ENCODE assay signal across 8 mouse cellular contexts in genomic region chr4:154236893-154237292, GRCm38 (mm10).
DNase-seq lines count a peak whose midpoint lies in the region; ATAC-seq lines count a peak whose summit lies in the region.

No protein-coding gene starts in this region.

- no peak overlapping the region for H3K9ac ChIP-seq in liver, embryonic 15.5 days
- no peak overlapping the region for H3K9ac ChIP-seq in intestine, embryonic 14.5 days (ENCODE audit: low read length)
- H3K9ac ChIP-seq in neural tube, embryonic 14.5 days (replicated peaks; ENCODE audit: low read depth, low read length) = no peak overlapping the region

- 25% methylated on average over 10 of the region's 10 CpGs for WGBS in liver, embryonic 15.5 days (ENCODE audit: insufficient replicate concordance)
- 10% methylated on average over 10 of the region's 10 CpGs for WGBS in forebrain, embryonic 10.5 days
- whole genome bisulfite sequencing in intestine, embryonic 14.5 days = 15% methylated on average over 10 of the region's 10 CpGs
- WGBS in neural tube, embryonic 14.5 days = 6% methylated on average over 10 of the region's 10 CpGs

- 0 out of 2 replicates have a peak overlapping the region, but pooled peaks have one; percentile 13 for H3K4me2 ChIP-seq in liver, embryonic 15.5 days
- peak overlapping the region; percentile 48 for H3K4me2 ChIP-seq in intestine, embryonic 14.5 days (ENCODE audit: low read length)
- peak overlapping the region; percentile 40 for H3K4me2 ChIP-seq in neural tube, embryonic 14.5 days (ENCODE audit: low read depth, low read length)

- no peak overlapping the region for H3K27ac ChIP-seq in liver, embryonic 15.5 days (replicated peaks)
- peak overlapping the region; percentile 65 for H3K27ac ChIP-seq in forebrain, embryonic 10.5 days
- H3K27ac ChIP-seq in intestine, embryonic 14.5 days (ENCODE audit: low read depth) = peak overlapping the region; percentile 44; the same call in 1 of the 2 replicates
- no peak overlapping the region for H3K27ac ChIP-seq in neural tube, embryonic 14.5 days (ENCODE audit: low read depth, low read length)

- ATAC-seq in liver, embryonic 15.5 days (ENCODE audit: insufficient read depth) = no peak
- peak; percentile 70; the same call in 1 of the 2 replicates for ATAC-seq in intestine, embryonic 14.5 days (replicated peaks; ENCODE audit: low FRiP score, low TSS enrichment, low read depth)
- ATAC-seq in neural tube, embryonic 14.5 days (ENCODE audit: low read depth) = peak; percentile 69; the same call in 1 of the 2 replicates

- H3K4me3 ChIP-seq in liver, embryonic 15.5 days (replicated peaks) = no peak overlapping the region
- peak overlapping the region; percentile 36 for H3K4me3 ChIP-seq in forebrain, embryonic 10.5 days
- peak overlapping the region; percentile 17 for H3K4me3 ChIP-seq in intestine, embryonic 14.5 days (ENCODE audit: low read depth, low read length)
- no peak overlapping the region for H3K4me3 ChIP-seq in neural tube, embryonic 14.5 days (ENCODE audit: low read depth, low read length)

- H3K9me3 ChIP-seq in liver, embryonic 15.5 days (replicated peaks) = no peaks in the 10 kb centered on the region
- no peaks in the 10 kb centered on the region for H3K9me3 ChIP-seq in forebrain, embryonic 10.5 days
- no peaks in the 10 kb centered on the region for H3K9me3 ChIP-seq in intestine, embryonic 14.5 days (ENCODE audit: control insufficient read depth, low read length)
- H3K9me3 ChIP-seq in neural tube, embryonic 14.5 days (ENCODE audit: control insufficient read depth, low read length) = no peaks in the 10 kb centered on the region

- H3K36me3 ChIP-seq in liver, embryonic 15.5 days (replicated peaks) = no peaks in the 10 kb centered on the region
- H3K36me3 ChIP-seq in forebrain, embryonic 10.5 days (replicated peaks) = no peaks in the 10 kb centered on the region
- no peaks in the 10 kb centered on the region for H3K36me3 ChIP-seq in intestine, embryonic 14.5 days (ENCODE audit: control insufficient read depth, insufficient read depth, low read length)
- H3K36me3 ChIP-seq in neural tube, embryonic 14.5 days (ENCODE audit: control insufficient read depth, insufficient read depth, low read length) = no peaks in the 10 kb centered on the region

- H3K4me1 ChIP-seq in liver, embryonic 15.5 days (replicated peaks) = no peaks in the 10 kb centered on the region
- peaks cover 43% of the 10 kb centered on the region for H3K4me1 ChIP-seq in forebrain, embryonic 10.5 days
- peaks cover 14% of the 10 kb centered on the region for H3K4me1 ChIP-seq in intestine, embryonic 14.5 days (replicated peaks; ENCODE audit: control insufficient read depth, insufficient read depth, low read length)
- H3K4me1 ChIP-seq in neural tube, embryonic 14.5 days (ENCODE audit: control insufficient read depth, insufficient read depth, low read length) = peaks cover 10% of the 10 kb centered on the region

- DNase-seq in liver = no peak
- DNase-seq in forebrain, embryonic 10.5 days (ENCODE audit: extremely low spot score, low spot score) = no peak
- DNase-seq in intestine, embryonic 14.5 days (ENCODE audit: low spot score) = peak; percentile 57
- no peak for DNase-seq in urinary bladder, postnatal 25 days (ENCODE audit: low spot score)
- no peak for DNase-seq in urinary bladder, adult 18-20 months (ENCODE audit: low spot score in 2 of 2)
- DNase-seq in adrenal gland, postnatal 10 days = no peak

- H3K27me3 ChIP-seq in liver, embryonic 15.5 days = no peaks in the 10 kb centered on the region; the same call in 1 of the 2 replicates
- peaks cover 8% of the 10 kb centered on the region; the same call in 1 of the 2 replicates for H3K27me3 ChIP-seq in forebrain, embryonic 10.5 days (ENCODE audit: poor library complexity, severe bottlenecking)
- no peaks in the 10 kb centered on the region for H3K27me3 ChIP-seq in intestine, embryonic 14.5 days (replicated peaks; ENCODE audit: control insufficient read depth, insufficient read depth, low read length)
- no peaks in the 10 kb centered on the region for H3K27me3 ChIP-seq in neural tube, embryonic 14.5 days (ENCODE audit: control insufficient read depth, insufficient read depth, low read length)

Comparison
In these comparisons a context has a peak if more than half of its experiments do, and no peak if none do; other contexts are left out.
1. H3K27ac ChIP-seq: peak in forebrain, embryonic 10.5 days (single experiment) and intestine, embryonic 14.5 days (single experiment); none in liver, embryonic 15.5 days (single experiment) and neural tube, embryonic 14.5 days (single experiment).
2. H3K4me3 ChIP-seq: peak in forebrain, embryonic 10.5 days (single experiment) and intestine, embryonic 14.5 days (single experiment); none in liver, embryonic 15.5 days (single experiment) and neural tube, embryonic 14.5 days (single experiment).
3. Peak in every context shown above with its lines, with median percentiles within 50 percentile points of each other: H3K4me2 ChIP-seq.